Mouse (Mus musculus) lung, postnatal 10 days (tissue): ENCODE data around the gene Kcnh1.

Experiments
- DNase-seq: peaks from one replicate; pipeline ENCODE4 v3.0.0; 2021

Kcnh1 gene

DNA sequence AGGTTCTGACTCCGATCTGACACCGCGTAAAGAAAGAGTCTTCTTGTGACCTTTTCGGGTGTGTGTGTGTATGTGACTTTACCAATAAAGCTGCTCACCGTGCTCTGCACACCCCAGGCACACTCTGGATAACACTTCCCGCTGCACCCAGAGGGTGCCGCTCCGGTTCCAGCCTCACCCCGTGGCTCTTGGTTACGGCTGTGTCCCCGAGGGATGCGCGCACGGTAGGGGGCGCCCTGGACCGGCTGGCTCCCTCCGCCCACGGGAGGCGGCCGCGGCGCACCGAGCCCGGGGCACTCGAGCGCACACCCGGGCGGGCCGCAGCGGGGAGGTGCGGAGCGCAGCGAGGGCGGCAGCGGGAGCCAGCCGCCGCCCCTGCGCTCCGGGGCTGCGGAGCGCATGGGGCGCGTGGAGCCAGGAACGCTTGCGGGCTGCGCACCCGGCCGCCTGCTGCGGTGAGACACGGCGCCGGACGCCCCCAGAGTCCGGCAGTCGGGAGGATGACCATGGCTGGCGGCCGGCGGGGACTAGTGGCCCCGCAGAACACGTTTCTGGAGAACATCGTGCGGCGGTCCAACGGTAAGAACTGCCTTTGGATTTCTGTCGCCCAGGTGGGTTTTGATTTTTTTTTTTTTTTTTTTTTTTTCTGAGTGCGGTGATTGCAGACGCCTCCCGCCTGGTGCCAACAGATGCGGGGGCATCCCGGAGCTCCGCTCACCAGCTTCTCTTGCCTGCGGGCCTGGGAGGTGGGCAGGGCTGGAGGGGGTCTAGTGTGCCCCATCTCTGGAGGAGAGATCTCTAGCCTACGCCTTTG is at the start of gene Kcnh1:
Gene Kcnh1, plus strand, starts transcription at position 267 of the 814 bp plus-strand sequence.
- peak; percentile 93 for DNase-seq

DNA sequence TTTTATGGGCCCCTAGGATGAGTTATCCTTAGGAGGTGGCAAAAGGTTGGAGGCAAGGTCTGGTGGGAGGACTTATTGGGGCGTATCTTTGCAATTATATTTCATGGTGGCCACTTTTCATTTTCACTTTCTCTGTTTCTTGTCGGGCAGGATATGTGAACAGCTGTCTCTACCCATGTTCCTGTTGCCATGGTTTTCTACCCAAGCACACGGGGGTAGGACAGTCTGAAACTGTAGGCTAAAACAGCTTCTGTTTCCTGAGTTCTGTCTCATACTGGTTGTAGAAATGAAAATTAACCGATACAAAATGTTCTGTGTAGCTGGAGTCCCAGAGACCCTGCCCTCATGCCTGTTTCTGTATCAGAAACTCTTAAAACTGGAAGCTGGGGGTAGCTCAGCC is 39.4 kb upstream of the Kcnh1 start:
- DNase-seq = no peak

DNA sequence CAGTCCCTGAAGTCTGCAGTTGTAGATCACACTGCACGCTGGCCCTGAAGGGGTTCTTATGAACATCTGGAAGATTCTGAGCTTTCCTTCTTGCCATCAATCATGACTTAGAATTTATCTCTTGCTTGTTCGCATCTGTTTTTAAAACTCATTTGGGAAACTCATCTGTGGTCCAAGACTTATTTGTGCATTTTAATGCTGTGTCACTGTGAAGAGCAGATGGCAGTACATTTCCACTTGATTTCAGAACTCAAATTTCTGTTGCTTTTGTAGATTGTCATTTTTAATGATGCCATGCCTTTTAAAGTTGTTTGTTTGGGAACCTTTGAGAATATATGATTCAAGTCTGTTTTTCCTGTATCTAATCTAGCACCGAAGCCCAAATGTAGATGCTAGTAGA is 19.1 kb upstream of the Kcnh1 start:
- no peak for DNase-seq

DNA sequence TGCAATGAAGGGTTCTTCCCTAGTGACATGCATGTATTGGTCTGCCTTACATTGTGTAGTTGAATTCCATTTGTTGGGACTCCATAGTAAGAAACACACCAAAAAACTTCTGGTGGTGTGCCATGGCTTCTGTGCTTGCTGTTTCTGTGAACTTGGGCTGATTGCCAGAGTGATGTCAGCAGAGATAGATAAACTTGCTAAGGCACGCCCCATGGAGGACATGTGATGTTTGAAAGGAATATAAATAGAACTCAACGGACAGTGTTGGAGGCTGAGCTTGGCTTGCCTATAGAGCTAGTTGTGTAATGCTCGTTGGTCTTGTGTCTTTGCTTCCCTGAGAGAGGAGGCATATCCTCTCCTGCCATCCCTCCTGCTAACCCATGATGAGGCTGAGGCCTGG is 10.7 kb upstream of the Kcnh1 start:
- peak; percentile 34 for DNase-seq

DNA sequence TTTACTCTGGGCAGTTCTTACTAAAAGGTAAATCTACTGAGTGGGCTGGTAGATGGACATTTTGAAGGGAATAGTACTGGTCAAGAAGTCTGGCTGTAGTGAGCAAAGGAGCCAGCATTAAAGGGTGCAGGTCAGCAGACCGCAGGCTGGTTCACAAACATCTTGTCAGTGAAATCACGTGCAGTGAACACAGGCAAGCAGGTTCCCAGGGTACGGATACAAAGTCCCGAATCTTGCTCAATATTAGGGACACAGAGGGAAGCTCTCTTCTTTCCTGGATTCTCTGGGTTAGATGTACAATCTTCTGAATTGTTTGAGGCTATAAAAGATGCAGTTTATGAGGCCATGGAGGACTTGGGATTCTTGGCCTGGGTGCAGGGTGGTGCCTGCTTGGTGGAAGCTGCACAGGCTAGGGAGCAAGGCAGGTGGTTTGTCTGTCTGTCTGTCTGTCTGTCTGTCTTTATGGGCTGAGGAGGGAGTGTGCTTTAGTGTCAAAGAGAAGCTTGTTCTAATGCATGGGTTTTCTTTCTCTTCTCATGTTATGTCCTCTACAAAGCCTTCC is 8.8 kb upstream of the Kcnh1 start:
- DNase-seq = no peak

DNA sequence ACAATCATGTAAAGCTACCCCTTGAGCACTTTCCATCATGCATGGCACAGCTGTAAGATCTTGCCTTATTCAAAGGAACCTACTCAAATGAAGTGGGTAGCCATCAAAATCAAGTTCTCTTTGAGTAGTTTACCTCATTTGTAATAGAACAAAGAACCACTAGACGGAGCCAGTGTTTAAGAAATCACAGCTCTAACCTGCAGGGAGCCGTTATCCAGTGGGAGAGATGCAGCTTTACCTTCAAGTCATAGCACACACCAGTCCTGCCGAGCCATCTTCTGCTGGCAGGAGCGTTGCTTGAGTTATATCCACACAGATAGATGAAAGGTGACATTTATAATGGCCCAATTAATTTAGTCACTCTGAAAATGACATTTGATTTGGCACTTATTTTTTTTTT is 1.5 kb upstream of the Kcnh1 start:
- peak; percentile 64 for DNase-seq

DNA sequence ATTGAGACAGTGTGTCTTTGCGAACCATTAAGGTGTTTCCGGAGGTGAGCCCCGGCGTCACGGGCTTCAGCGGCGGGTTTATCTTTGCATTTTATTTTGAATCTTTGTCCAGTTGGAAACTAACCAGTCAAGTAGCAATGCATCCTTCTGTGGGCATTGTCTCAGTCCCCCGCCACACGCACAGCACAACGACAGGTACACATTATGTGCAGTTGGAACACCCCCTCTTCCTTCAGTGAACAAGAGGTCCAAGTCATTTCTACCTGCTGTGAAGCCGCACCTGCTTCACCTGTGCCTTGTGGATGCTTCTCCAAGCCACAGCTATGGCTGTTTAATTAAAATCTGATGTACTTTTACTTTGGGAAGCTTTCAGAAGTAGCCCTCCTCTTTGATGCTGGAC is 803 bp upstream of the Kcnh1 start:
- no peak for DNase-seq

DNA sequence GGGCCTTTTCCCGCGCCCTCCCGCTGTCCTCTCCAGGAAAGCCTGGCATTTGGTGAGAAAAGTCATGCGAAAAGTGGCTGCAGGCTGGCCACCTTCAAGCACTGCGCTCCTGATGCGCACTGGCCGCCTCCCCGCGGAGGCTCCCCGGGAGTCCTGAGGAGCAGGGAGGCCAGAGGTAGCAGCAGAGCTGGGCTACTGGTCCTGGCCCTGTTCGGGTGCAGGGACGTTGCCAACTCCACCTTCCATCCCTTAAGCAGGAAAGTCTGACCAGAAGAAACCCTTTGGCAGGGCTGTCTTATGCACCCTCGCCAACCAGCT is 707 bp downstream of the Kcnh1 start:
- no peak for DNase-seq

DNA sequence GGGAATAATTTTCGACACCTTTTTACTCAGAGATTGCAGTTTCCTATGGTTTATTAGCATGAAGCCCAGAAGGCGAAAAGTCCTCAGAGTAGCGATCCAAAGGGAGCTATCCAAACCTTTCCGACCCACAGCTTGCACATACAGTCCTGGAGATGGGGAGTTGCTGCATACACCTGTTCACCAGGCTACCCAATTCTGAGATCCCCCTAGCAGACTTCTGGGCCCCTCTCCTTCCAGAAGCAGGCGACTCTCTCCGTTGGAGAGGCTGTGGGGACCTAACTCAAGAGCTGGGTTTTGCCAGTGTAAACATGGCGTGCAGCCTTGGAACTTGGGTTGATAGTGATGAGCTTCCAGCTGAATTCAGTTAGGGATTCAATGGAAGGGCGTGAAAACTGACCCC is 1.3 kb downstream of the Kcnh1 start:
- no peak for DNase-seq

DNA sequence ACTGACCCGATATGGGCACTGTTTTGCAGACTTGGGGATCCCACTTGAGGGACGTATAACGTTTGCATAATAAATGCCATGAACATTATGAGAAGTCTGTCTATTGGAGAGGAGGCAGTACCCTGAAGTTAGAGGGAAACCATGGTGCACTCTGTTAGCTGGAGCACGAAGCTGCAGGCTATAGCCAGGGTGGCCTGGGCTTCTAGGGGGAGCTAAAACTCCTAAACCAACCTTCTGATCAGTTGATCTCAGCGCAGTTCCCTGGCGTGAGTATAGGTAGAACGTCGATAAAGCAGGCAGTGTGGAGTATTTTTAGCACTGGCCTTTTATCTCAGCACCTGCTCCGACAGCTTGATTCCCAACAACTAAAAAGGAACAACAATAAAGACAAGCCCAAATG is 2.1 kb downstream of the Kcnh1 start:
- DNase-seq = no peak

DNA sequence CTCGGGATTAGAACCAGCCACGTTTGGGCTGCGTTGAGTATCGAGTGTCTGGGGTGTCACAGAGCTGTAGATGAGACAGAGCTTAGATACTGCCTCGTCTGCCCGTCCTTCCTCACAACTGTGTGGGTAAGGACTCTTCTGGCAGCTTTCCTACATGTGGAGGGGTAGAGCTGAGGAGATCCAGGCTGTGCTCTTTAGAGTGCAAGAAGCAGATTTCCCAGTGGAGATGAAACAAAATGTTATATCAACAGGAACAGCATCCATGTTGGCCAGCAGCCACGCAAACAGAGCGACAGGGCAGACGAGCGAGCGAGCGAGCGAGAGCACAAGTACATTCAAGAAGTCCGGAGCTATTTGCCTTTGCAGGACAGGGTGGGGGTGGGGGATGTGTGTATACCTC is 3.1 kb downstream of the Kcnh1 start:
- peak; percentile 66 for DNase-seq

DNA sequence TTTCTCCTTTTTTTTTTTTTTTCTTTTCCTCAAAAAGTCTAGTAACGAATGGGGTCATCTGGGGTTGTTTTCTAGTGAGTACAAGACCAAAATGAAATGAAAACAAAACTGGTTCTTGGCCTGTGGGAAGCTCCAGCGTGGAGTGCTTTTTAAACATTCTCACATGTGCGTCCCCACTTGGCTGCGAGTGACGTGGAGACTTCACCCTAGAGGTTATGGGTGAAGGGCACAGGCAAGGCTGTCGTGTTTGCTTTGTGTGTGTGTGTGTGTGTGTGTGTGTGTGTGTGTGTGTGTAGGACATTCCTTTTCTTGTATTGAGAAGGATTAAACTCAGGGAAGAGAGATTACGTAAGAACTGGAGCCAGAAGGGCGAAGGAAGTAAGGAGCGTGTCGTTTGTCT is 6.9 kb downstream of the Kcnh1 start:
- DNase-seq = peak; percentile 49

DNA sequence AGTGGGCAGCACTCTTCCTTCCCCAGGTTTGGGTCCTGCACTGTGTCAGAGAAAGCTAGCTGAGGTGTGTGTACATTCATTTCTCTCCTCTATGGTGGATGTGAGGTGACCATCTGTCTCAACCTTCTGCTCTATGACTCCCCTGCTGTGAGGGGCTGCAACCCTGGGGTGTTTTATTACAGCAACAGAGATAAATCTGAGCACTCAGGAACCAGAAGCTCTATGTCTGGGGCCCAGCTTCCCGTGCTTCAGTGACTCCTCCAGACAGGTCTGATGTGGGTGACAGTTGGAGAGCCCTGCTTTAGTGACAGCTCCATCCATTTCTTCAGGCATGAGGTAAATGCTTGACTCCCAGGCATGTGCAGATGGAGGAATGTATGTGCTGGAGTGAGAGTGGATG is 12.4 kb downstream of the Kcnh1 start:
- DNase-seq = no peak

DNA sequence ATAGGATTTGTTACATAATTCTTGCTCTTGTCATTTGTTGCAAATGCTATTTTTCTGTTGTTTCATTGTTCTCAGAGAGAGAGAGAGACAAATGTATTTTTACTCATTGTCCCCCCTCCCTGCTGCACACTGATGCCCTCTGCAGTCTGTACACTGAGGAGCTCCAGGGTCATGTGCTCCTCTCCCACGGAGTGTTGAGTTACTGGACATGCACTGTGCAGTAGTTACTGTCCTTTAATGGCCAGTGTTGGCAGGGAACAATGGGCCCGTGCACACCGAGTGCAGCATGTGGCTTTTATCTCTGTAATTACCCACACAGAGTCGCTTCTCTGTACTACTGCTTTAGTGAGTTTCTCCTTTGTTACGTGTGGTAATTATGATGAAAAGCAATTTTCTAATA is 17.4 kb downstream of the Kcnh1 start:
- DNase-seq = no peak

DNA sequence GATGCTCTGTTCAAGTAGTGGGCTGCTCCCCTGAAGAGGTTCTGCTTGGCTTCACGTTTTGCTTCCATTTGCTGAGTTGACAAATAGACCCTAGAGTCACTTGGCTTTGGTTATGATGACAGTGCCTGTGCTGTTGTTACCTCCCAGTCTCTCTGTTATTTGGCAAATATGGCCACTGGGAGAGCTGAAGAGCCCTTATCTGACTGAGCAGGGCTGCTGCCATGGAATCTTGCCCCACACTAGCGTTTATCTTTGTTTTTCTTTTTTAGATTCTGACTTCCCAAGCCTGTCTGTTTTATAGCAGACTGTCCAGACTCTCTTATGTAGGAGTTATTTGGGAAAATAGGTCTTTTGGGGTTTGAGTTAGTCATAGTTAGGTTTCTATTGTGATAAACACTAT is 21.9 kb downstream of the Kcnh1 start:
- no peak for DNase-seq

DNA sequence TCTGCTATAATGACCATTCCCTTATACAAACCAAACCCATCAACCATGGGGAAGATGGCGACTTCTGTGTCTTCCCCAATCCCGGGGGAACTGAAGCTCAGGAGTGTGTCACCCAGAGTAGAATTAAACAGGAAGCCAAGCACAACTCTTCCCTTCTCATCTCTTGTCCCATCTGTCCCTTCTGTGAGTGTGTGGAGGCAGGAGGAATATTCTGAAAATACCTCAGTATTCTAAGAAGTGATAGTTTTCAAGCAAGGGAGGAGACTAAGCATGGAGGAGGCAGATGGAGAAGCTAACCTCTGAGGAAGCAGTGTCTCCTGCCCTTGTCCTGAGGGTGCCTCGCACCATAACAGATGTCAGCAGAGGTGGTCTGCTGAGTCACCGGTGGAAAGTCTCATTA is 24.1 kb downstream of the Kcnh1 start:
- no peak for DNase-seq

DNA sequence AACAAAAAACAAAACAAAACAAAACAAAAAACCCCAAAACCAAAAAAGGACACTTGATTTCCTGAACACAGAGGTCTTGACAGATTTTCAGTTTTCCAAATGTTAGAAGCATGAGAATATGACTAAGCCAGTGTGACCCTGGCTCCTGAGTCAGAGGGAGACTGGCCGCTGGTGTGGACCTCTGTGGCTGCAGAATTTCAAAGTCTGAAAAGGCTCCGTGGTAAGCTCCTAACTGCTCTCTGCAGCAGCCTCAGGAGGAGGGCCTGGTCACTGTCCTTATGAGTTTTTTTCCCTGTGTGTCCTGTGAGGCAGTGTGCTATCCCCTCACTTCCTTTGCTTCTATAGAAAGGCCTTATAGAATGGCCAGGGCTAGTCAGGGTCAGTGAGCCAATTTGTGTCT is 29.6 kb downstream of the Kcnh1 start:
- no peak for DNase-seq

DNA sequence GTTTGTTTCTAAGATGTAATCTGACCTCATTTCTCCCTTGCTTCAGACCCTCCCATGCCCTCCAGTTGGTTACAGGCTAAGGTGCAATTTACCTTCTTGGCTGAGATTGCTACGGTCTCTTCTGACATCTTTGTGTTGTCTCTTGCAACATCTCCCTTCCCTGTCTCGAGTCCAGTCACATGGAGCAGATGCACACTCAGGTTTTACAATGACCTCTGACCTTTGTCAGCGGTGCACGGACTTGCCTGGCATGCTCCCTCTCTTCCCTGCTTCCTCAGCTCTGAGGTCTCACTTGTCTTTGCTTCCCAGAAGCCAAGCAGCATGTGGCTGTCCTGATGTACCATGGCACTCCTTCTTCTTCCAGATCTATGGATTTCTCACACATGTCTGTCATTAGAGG is 33.6 kb downstream of the Kcnh1 start:
- DNase-seq = no peak

DNA sequence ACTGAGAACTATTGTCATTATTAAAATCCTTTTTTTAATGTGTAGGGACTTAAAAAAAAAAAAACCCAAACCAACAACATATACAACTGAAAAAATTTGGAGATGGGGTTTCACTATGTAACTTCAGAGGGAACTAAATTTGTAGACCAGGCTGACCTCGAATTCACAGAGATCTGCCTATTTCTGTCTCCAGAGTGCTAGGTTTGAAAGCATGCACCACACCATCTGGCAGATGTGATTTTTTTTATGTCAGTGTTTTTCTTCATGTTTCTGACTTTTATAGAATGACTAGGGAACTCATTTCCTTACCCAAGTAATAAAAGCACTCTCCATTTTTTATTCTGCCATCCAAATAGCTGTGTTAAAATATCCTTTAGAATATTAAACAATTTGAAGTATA is 42.1 kb downstream of the Kcnh1 start:
- no peak for DNase-seq

DNA sequence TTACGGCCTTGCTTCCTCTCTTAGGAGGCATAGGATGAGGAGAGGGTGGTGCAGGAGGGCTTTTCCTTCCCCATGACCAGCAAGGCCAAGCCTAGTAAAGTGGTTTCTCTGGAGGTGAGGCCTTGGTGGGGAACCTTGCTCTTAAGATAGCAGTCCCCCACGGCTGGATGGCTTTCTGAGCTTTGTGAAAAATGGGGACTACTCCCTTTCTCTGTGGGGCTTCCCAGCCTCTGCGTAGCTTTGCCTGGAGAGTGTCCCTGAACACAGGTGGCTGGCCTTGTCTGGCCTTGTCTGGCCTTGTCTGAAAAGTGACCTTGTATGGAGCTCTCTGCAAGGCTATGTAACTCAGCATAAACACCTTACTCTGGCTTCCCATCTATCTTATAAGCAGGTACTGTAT is 56.3 kb downstream of the Kcnh1 start:
- no peak for DNase-seq

DNA sequence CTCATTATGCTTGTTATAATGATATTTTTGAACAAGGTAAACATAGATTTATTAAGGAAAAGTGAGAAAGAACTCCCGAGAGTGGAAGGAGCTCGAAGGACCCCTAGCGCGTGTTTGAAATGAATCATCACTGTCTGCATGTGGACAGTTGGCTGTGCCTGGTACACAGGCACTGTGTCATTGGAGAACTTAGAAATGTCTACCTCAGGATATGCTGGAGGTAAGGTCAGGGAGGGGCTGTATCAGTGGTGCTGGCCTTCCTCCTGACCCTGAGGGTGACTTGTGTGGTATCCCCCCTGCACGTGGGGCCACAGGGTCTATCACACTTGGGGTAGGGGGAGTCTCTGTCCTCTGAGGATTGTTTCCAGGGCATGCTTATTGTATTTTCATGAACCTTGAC is 68.6 kb downstream of the Kcnh1 start:
- DNase-seq = no peak

DNA sequence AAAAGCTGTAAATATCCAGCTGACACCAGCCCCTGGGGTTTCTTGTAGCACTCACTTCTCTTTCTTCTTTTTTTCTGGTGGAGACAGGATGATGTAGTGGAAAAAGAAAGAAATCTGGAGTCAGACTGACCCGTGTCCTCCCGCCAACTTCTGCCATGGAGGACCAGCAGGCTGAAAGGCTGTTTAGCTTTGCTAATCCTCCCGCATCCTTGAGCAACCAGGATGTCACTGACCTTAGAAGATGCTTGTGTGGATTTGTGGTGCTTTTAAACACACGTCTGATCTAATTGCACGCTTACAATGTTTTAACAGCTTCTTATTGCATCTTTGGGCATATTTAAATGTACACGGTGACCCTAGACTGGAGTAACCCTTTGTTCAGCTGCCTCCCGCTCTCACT is 69.0 kb downstream of the Kcnh1 start:
- no peak for DNase-seq

DNA sequence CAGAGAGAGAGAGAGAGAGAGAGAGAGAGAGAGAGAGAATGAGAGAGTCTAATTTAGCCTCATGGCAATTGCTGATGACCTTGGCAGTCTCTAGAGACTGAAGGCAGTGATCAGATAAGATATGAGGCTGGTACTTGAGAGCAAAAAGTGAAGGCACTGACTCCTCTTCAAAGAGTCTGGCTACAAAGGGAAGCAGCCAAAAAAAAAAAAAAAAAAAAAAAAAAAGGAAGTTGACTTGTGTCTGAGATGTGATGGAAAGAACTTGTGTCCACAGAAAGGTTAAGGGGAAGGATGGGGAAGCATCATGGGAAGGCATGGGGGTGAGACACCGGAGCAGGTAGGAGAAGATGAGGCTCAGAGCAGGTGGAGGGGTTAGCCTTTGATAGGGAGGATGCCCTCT is 75.1 kb downstream of the Kcnh1 start:
- no peak for DNase-seq

DNA sequence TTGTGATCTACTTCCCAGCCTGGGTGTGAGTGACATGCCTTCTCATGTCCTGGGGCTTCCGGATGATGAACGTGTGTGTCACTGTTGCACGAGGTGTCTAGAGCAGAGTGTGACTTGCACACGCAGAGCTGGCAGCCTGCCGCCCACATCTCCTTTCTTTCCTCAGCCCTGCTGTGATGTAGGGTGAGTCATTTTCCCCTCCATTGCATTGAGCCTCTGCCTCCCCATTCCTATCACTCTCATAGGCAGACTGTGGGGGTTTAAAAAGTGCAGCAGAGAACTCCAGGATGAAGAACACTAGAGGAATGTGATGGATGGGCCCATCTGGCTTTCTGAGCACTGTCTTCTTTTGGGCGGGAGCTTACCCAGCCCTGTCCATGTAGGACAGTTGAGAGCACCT is 76.4 kb downstream of the Kcnh1 start:
- DNase-seq = no peak

DNA sequence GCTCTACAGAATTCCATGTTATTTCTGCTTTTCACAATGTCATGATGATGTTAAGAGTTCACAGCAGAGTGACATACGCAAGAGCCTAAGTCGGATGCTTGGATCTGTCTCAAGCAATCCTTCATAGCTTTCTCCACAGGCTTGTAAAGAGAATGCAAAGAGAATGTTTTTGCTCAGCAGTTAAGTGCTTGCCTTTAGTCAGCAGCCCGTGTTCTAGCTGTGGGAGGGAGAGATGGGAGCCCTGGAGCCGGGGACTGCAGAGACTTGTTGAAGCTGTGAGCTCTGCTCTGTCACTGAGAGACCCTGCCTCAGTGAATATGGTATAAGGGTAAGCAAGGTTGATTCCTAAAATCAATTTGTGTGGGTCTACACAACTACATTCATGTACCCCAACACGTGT is 78.3 kb downstream of the Kcnh1 start:
- no peak for DNase-seq
